Mouse (Mus musculus) retina, embryonic 14.5 days (tissue): ENCODE measurements around the gene Bax.
"Not testable (repeated sequence)": the region's sequence is repeated elsewhere in the genome, so short reads cannot be mapped to it uniquely, and the experiment has no call there.

Source experiments
- DNase-seq: peaks from one replicate; pipeline ENCODE4 v3.0.0-alpha.2; 2015; ENCODE audit warnings: low spot score

Gene Bax

GRCm38 (mm10) chr7:45466283-45467089, at the start of gene Bax:
Bax (minus strand) TSS chr7:45466898.
- DNase-seq = peak; percentile 99

GRCm38 (mm10) chr7:45515436-45515835, 48.7 kb upstream of the Bax start:
- peak; percentile 31 for DNase-seq

- no peak for DNase-seq
Observed at GRCm38 (mm10) chr7:45514411-45514810, 47.7 kb upstream of the Bax start.

- DNase-seq = peak; percentile 93
Observed at GRCm38 (mm10) chr7:45509912-45510787, 43.5 kb upstream of the Bax start, which contains the start of gene Nucb1. Nucb1 (minus strand) TSS chr7:45510406.

- no peak for DNase-seq
Observed at GRCm38 (mm10) chr7:45509181-45509882, 42.6 kb upstream of the Bax start.

- DNase-seq = no peak
Observed at GRCm38 (mm10) chr7:45508561-45508960, 41.9 kb upstream of the Bax start.

- no peak for DNase-seq
Observed at GRCm38 (mm10) chr7:45507583-45507982, 40.9 kb upstream of the Bax start.

- DNase-seq = no peak
Observed at GRCm38 (mm10) chr7:45498427-45498826, 31.7 kb upstream of the Bax start.

GRCm38 (mm10) chr7:45494548-45494947, 27.9 kb upstream of the Bax start:
- no peak for DNase-seq

- no peak for DNase-seq
Observed at GRCm38 (mm10) chr7:45492951-45493350, 26.3 kb upstream of the Bax start.

- no peak for DNase-seq
Observed at GRCm38 (mm10) chr7:45492225-45492844, 25.6 kb upstream of the Bax start.

- DNase-seq = no peak
Observed at GRCm38 (mm10) chr7:45491264-45491663, 24.6 kb upstream of the Bax start.

GRCm38 (mm10) chr7:45490822-45491221, 24.1 kb upstream of the Bax start:
- no peak for DNase-seq

GRCm38 (mm10) chr7:45489578-45489977, 22.9 kb upstream of the Bax start:
- no peak for DNase-seq

- peak; percentile 69 for DNase-seq
Observed at GRCm38 (mm10) chr7:45488293-45489204, 21.9 kb upstream of the Bax start, which contains the start of gene Dhdh. Dhdh (minus strand) TSS chr7:45488805.

- peak; percentile 52 for DNase-seq
Observed at GRCm38 (mm10) chr7:45487861-45488292, 21.2 kb upstream of the Bax start.

- DNase-seq = no peak
Observed at GRCm38 (mm10) chr7:45486761-45487415, 20.2 kb upstream of the Bax start, which contains the start of gene Gm45808. Gm45808 (minus strand) TSS chr7:45486811.

- DNase-seq = no peak
Observed at GRCm38 (mm10) chr7:45486158-45486557, 19.5 kb upstream of the Bax start.

- DNase-seq = not testable (repeated sequence)
Observed at GRCm38 (mm10) chr7:45484985-45485384, 18.3 kb upstream of the Bax start.

- DNase-seq = no peak
Observed at GRCm38 (mm10) chr7:45482166-45482565, 15.5 kb upstream of the Bax start.
